Mouse (Mus musculus) layer of hippocampus, postnatal 36 days (tissue): ENCODE results near the gene Ces1b. TPM values are rescaled to one million over a fixed set of nuclear protein-coding genes. Genes with fewer than 3 reads are reported as not detected.

ENCODE experiments used
- total RNA-seq, 2 experiments: library from RNA; stranded (reverse); gene quantifications; 2 replicates each; pipeline ENCODE4 v1.2.3; 2021

The Ces1b gene
- total RNA-seq, 2 experiments from 2014 or later = not detected

Other genes starting within 250 kb of the Ces1b start
- gene Lpcat2, start 224.7 kb downstream of the Ces1b start, total RNA-seq = 1 to 10 TPM; 8.8 to 9.5 TPM
- gene Capns2, start 178.6 kb downstream of the Ces1b start, total RNA-seq = 1 to 10 TPM; 1.2 to 2.3 TPM
- gene Slc6a2, start 119.9 kb downstream of the Ces1b start, total RNA-seq = under 1 TPM in 1 of 2 experiments, not detected in 1; 0.18 TPM
- not detected for gene Ces1a, start 31.8 kb downstream of the Ces1b start, total RNA-seq
- gene Ces1c, start 51.3 kb upstream of the Ces1b start, total RNA-seq = not detected
- under 1 TPM in 1 of 2 experiments, not detected in 1; 0.47 TPM for gene Ces1d, start 117.8 kb upstream of the Ces1b start, total RNA-seq
- gene Ces1e, start 149.6 kb upstream of the Ces1b start, total RNA-seq = not detected
- gene Ces1f, start 199.7 kb upstream of the Ces1b start, total RNA-seq = not detected